In genomic region chr10:59951211-59952151, GRCm38 (mm10) we compare ENCODE assay signal across 7 mouse cellular contexts. TPM values are rescaled to one million over a fixed set of nuclear protein-coding genes. Genes with fewer than 3 reads are reported as not detected.
A peak's percentile ranks its signal among the peaks of the same experiment; 100 is the strongest.
DNase-seq lines count a peak whose midpoint lies in the region; ATAC-seq lines count a peak whose summit lies in the region.

Ddit4 (minus strand) TSS chr10:59951834.

- H3K36me3 ChIP-seq in embryonic facial prominence, embryonic 10.5 days (replicated peaks), result peaks cover 14% of the 10 kb centered on the region
- H3K36me3 ChIP-seq in limb, embryonic 11.5 days (ENCODE audit: control insufficient read depth, insufficient read depth, low read length), result no peaks in the 10 kb centered on the region
- H3K36me3 ChIP-seq in midbrain, embryonic 14.5 days (ENCODE audit: control insufficient read depth, insufficient read depth, low read length), result no peaks in the 10 kb centered on the region

- DNase-seq in adrenal gland, postnatal 10 days, result peak; percentile 100
- DNase-seq in embryonic facial prominence, embryonic 10.5 days (ENCODE audit: low spot score), result peak; percentile 100
- peak; percentile 99 for DNase-seq in kidney, adult 18-20 months
- peak; percentile 100 for DNase-seq in limb, embryonic 11.5 days (ENCODE audit: low spot score)
- peak; percentile 99 for DNase-seq in midbrain, embryonic 14.5 days
- peak; percentile 99 to 100 for DNase-seq in spleen, adult 18-20 months

- peaks cover 56% of the 10 kb centered on the region for H3K4me1 ChIP-seq in embryonic facial prominence, embryonic 10.5 days
- H3K4me1 ChIP-seq in limb, embryonic 11.5 days (ENCODE audit: control insufficient read depth, insufficient read depth, low read length), result peaks cover 26% of the 10 kb centered on the region
- H3K4me1 ChIP-seq in midbrain, embryonic 14.5 days (ENCODE audit: control insufficient read depth, insufficient read depth, low read length), result peaks cover 24% of the 10 kb centered on the region

- peaks cover 3% of the 10 kb centered on the region for H3K27me3 ChIP-seq in embryonic facial prominence, embryonic 10.5 days (replicated peaks; ENCODE audit: low read depth, poor library complexity, severe bottlenecking)
- no peaks in the 10 kb centered on the region for H3K27me3 ChIP-seq in limb, embryonic 11.5 days (ENCODE audit: control insufficient read depth, insufficient read depth, low read length)
- H3K27me3 ChIP-seq in midbrain, embryonic 14.5 days (ENCODE audit: control insufficient read depth, insufficient read depth, low read length), result no peaks in the 10 kb centered on the region

- no peaks in the 10 kb centered on the region for H3K9me3 ChIP-seq in embryonic facial prominence, embryonic 10.5 days
- H3K9me3 ChIP-seq in limb, embryonic 11.5 days (ENCODE audit: control insufficient read depth, low read length), result no peaks in the 10 kb centered on the region
- no peaks in the 10 kb centered on the region for H3K9me3 ChIP-seq in midbrain, embryonic 14.5 days (ENCODE audit: control insufficient read depth, low read length)

- H3K4me2 ChIP-seq in limb, embryonic 11.5 days (ENCODE audit: low read depth, severe bottlenecking), result peak within 1 kb of the TSS; percentile 94
- peak within 1 kb of the TSS; percentile 90 for H3K4me2 ChIP-seq in midbrain, embryonic 14.5 days (ENCODE audit: low read length)

- H3K4me3 ChIP-seq in embryonic facial prominence, embryonic 10.5 days, result peak within 1 kb of the TSS; percentile 88
- H3K4me3 ChIP-seq in limb, embryonic 11.5 days (ENCODE audit: low read depth, low read length), result peak within 1 kb of the TSS; percentile 99
- H3K4me3 ChIP-seq in midbrain, embryonic 14.5 days (replicated peaks; ENCODE audit: low read depth, low read length), result peak within 1 kb of the TSS; percentile 94

- peak; percentile 87 for ATAC-seq in granulocyte monocyte progenitor cell, adult 5-6 weeks (replicated peaks; ENCODE audit: poor library complexity, severe bottlenecking)
- ATAC-seq in limb, embryonic 11.5 days (ENCODE audit: insufficient number of reproducible peaks, low FRiP score, low TSS enrichment, low read depth), result peak; percentile 98
- peak; percentile 97 for ATAC-seq in midbrain, embryonic 14.5 days (ENCODE audit: low FRiP score, low TSS enrichment)

- peak within 1 kb of the TSS; percentile 91 for H3K9ac ChIP-seq in limb, embryonic 11.5 days (ENCODE audit: low read length)
- H3K9ac ChIP-seq in midbrain, embryonic 14.5 days (replicated peaks; ENCODE audit: low read length), result peak within 1 kb of the TSS; percentile 97

- under 1% methylated on average over 76 of the region's 76 CpGs for WGBS in embryonic facial prominence, embryonic 10.5 days
- WGBS in limb, embryonic 11.5 days, result under 1% methylated on average over 75 of the region's 76 CpGs
- WGBS in midbrain, embryonic 14.5 days, result under 1% methylated on average over 76 of the region's 76 CpGs

- peak within 1 kb of the TSS; percentile 97 for H3K27ac ChIP-seq in embryonic facial prominence, embryonic 10.5 days (replicated peaks)
- H3K27ac ChIP-seq in limb, embryonic 11.5 days (replicated peaks; ENCODE audit: low read depth, low read length), result peak within 1 kb of the TSS; percentile 82
- H3K27ac ChIP-seq in midbrain, embryonic 14.5 days (replicated peaks; ENCODE audit: low read depth, low read length), result peak within 1 kb of the TSS; percentile 92

RNA-seq across cellular contexts. Expression of gene Ddit4, which starts in this region (rescaled TPM):
- 100 to 1,000 TPM in 1 of 2 experiments, 10 to 100 TPM in 1; 46.2 to 129 TPM for total RNA-seq in adrenal gland, postnatal 10 days (2021)
- 35.9 and 42.0 TPM in 2 replicates for polyA plus RNA-seq in embryonic facial prominence, embryonic 10.5 days (2016; fragmentation: Nextera tagmentation; extraction: Ambion mirVana)
- total RNA-seq in granulocyte monocyte progenitor cell, adult 5-6 weeks (2014; fragmentation: Nextera tagmentation), result 0.49 TPM in 1 of 2 replicates, not detected in the other
- total RNA-seq in granulocyte monocyte progenitor cell, adult 5-6 weeks (2017), result 2.0 and 2.2 TPM in 2 replicates
- 6.8 and 10.2 TPM in 2 replicates for polyA plus RNA-seq in limb, embryonic 11.5 days (2014; fragmentation: Nextera tagmentation; extraction: Ambion mirVana)
- polyA plus RNA-seq in midbrain, embryonic 14.5 days (2014; fragmentation: Nextera tagmentation; extraction: Ambion mirVana), result 6.2 and 7.3 TPM in 2 replicates

Comparison
In these comparisons a context has a peak if more than half of its experiments do, and no peak if none do; other contexts are left out.
1. Peak in every context shown above with its lines: DNase-seq, ATAC-seq, H3K4me3 ChIP-seq and H3K27ac ChIP-seq.
2. RNA of gene Ddit4 (total RNA-seq): 46.2 to 129 TPM in adrenal gland, postnatal 10 days; 0.49 to 2.2 TPM in granulocyte monocyte progenitor cell, adult 5-6 weeks; every median in the first group is over 10 times any median in the second.